Mouse (Mus musculus) cerebellum, adult 11-12 months (tissue): ENCODE results near the gene Cox19.
A peak's percentile ranks its signal among the peaks of the same experiment; 100 is the strongest.
"Not testable (repeated sequence)": the region's sequence is repeated elsewhere in the genome, so short reads cannot be mapped to it uniquely, and the experiment has no call there.

Source experiments
- DNase-seq: peaks from one replicate; pipeline ENCODE4 v3.0.0; 2022

Gene Cox19

DNA sequence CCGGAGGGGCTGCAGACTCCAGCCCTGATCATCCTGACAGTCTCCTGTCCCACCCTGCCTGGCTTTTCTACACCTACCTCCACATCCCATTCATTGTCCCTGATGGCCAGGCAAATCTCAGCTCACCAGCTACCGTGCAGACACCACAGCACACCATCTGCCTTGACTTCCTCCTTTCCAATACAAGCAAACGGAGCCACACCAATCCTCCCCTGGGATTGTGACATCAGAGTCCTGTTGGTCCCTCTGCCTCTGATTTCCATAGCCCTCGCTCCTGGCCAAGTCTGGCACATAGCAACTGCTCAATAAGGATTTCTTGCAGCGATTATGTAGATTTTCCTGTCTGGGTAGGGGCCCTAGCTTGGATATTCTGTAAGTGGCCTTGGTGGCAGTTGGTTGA lies at the start of gene Cox19:
Cox19 (minus strand) TSS at position 285 of the 400 bp plus-strand sequence.
- DNase-seq, result no peak

DNA sequence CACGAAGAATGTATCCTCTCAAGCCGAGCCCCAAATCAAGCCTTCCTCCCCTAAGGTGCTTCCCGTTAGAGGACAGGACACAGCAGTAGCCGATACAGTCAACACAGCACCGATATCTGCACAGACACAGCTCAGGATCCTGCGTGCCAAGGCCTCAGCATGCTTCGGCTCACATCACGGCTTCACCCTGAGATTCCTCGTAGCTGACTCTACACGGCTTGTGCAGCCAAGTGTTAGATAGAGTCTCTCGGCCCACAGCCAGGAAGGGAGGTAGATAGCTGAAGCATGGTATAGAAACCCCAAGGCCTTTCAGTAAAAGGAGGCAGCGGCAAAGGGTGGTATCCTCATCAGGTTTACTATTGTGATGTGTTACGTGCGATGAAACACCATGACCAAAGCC lies 48.8 kb upstream of the Cox19 start:
- no peak for DNase-seq

DNA sequence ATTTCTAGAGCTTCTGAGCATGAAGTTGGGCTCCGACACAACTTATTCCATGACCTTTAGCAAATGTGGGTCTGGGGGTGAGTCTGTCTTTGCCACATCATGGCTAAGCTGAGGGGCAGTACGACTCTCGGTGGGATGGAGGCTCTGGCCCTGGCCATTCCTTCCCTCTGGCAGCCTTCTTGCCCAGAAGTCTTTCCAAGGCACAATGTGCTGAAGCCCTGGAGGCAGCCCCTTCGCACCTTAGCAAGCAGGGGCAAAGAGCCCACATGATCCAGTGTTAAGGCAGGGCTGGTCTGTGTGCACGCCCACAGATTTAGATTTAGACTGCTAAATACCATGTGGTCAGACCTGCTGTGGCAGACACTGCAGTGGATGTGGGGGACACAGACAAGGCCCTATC lies 47.6 kb upstream of the Cox19 start:
- no peak for DNase-seq

DNA sequence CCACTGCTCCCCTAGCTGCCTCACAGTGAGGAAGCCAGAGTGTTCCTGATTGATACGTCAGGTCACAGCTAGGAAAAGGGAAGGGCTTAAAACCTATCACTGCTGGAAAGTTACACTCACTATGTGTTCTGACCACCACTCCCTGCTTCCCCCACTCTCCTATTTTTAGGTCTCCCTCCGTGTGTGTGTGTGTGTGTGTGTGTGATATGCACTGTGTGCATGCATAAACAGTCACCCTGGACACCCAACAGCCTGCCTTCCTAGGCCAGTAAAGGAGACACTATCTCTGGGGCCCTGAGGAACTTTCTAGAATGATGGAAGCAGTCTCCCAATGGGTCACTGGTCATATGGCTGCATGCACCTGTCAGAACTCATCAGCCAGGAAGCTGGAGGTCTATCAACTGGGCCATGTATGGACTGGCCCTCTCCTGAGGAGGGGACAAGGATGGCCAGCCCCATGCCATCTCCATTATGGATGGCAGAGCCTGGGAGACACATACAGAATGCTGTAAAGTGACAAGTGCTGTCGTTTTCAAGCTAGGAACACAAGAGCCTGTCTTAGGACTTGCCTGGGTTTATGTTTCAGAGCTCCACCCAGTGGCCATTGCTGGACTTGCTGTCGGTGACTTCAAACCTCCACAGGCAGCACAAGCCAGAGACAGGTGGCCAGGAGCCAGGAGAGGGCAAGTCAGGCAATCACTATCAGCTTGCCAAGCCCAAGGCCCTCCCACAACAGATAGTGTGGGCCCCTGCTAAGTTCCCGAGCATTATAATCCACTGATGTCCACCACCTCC lies 46.9 kb upstream of the Cox19 start:
- peak; percentile 94 for DNase-seq

DNA sequence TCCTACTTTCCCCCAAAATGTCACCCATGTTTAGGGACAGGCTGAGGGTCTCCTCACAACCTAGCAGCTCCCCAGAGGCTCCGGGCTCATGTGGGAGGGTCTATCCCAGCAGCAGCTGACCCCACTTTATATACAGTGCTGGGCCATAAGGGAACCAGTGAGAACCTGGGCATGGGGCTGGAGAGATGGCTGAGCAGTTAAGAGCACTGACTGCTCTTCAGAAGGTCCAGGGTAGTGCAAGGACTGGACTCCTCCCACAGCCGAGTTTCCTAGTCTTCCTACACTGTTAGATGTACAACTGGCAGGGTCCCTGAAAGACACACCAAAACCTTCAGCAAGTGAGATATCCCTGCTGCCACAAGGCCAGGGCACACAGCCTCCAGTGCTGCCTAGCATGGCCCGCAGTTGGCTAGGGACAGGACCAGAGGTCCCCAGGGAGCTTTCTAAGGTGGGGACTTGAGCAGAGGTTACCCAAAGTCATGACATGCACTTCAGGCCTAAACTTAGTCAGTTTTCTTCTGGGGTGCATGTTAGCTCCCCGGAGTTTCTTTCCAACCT lies 46.2 kb upstream of the Cox19 start:
- DNase-seq, result no peak

DNA sequence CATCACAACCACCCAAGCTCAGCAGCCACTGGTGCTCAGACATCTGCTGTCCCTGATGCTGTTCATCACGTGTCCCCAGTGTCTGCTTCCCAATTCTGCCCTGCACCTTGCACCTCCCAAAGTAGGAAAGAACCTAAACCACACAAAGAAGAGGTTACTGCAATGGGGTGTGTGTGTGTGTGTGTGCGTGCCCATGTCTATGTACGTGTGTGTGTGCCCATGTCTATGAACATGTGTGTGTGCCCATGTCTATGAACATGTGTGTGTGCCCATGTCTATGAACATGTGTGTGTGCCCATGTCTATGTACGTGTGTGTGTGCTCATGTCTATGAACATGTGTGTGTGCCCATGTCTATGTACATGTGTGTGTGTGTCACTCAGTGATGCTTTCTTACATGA lies 44.3 kb upstream of the Cox19 start:
- DNase-seq, result no peak

DNA sequence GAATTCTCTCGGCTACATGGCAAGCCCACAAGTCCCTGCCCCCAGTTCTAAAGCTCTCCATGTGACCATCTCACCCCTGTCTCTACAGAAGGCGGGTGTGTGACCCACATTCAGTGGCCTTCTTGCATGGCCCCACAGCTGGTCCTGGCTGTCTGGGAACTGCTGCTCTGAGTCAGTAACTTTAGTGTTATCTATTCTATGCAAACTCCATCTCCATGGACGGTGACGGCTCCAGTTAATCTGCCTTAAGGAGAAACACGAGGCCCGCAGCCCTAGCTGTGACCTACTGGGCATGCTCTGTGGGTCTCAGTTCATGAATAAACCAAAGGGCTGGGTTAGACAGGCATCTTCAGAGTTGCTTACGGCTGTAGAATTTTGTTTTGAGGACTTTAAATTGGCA lies 43.2 kb upstream of the Cox19 start:
- no peak for DNase-seq

DNA sequence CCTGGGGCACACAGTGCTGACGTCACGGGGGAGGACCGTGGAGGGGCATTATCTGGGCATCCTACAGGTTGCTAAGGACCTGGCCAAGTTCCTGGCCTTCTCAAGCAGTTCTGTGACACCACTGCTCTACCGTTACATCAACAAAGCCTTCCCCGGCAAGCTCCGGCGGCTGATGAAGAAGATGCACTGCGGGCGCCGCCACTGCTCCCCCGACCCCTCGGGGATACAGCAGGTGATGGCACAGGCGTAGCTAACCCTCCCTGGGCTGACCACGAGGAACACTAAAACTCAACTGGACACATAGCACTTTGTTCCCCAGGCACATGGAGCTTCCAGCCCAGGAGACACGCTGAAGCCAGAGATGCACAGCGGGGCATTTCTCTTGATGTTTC lies 42.0 kb upstream of the Cox19 start:
- DNase-seq, result no peak

DNA sequence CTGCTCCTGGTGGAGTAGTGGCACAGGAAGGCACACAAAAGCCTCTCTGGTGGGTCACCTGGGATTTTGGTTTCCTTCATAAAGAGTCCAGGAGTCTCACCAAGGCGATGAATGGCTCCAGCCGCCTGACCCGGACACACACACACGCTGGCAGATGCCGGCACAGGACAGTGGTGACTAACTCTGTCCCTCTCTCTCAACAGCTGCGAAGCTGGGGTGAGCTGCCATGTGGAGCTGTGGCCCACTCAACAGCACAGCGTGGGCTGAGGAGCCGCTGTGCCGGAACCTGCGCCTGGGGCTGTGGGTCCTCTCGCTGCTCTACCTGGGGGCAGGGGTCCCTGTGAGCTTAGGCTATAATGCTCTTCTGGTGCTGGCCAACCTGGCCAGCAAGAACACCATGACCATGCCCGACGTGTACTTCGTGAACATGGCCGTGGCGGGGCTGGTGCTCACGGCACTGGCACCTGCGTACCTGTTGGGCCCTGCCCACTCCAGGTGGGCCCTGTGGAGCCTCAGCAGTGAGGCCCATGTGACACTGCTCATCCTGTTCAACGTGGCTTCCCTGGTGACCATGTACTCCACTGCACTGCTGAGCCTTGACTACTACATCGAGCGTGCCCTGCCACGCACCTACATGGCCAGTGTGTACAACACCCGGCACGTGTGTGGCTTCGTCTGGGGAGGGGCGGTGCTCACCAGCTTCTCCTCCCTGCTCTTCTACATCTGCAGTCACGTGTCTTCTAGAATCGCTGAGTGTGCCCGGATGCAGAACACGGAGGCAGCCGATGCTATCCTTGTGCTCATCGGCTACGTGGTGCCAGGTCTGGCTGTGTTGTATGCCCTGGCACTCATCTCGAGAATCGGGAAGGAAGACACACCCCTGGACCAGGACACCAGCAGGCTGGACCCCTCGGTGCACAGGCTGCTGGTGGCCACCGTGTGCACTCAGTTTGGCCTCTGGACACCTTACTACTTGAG lies 41.3 kb upstream of the Cox19 start:
- DNase-seq, result no peak

DNA sequence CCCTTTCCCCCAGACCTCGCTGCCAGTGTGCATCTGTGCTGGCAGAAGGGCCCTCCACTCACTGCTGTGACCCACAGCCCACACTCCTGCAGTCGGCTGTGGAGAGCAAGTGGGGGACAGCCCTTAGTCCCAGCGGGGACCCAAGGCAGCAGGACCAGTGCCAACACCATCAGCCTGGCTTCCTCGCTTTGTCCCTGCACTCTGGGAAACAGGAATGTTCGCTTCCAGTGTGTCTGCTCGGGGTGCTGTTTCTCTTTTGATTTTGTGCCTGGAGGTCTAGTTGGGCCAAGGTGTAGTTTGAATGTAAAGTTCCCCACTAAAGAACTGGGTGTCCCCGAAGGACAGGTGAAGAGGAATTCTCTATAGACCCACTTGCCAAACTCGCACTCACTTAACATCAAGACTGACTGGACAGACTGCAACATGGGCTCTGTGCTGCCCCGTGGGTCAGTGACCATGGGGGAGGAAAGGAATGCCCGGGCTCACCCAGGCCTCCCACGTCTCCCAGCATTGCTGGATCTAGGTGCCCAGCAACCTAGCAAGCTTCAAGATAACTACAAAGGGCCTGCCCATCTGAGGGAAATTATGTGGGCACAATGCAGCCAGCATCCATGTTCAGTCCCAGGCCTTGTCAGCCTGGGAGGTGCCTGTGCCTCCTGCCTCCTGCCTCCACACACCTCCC lies 40.2 kb upstream of the Cox19 start:
- no peak for DNase-seq

DNA sequence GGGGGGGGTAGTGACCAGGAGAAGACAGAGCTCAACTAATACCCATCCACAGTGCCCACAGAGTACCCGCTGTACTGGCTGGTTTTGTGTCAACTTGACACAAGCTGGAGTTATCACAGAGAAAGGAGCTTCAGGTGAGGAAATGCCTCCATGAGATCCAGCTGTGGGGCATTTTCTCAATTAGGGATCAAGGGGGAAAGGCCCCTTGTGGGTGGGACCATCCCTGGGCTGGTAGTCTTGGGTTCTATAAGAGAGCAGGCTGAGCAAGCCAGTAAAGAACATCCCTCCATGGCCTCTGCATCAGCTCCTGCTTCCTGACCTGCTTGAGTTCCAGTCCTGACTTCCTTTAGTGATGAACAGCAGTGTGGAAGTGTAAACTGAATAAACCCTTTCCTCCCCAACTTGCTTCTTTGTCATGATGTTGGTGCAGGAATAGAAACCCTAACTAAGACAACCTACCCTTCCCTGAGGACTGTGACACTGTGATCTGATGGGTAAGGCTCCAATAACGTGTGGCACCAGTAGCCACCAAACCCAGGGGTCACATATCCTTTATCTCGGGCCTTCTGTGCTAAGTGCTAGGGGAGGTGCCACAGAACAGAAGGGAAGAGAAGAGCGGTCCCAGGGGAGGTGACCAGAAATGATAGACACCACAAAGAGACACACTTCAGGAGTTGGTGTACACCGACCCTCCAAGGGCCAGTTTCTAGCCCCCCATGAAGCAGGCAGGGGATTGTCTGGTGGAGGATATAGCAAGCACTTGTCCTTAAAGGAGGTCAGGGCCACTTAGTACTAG lies 39.3 kb upstream of the Cox19 start:
- DNase-seq, result not testable (repeated sequence)

DNA sequence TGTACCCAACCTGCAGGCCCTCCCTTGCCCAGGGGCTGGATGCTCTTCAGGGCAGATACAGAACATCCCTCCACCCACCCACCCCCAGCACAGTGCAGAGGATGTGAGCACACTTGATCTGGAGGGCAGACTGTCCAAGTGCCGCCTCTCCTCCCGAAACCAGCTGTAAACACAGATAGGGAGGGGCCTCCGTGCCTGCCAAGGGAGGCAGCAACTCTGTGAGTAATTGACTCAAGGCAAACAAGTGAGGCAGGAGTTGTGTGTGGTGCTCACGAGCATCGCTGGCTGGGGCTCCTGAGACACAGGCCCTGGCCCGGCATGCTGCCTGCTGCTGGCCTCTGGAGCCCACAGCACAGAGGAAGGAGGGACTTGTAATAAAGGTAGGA lies 38.5 kb upstream of the Cox19 start:
- DNase-seq, result no peak

DNA sequence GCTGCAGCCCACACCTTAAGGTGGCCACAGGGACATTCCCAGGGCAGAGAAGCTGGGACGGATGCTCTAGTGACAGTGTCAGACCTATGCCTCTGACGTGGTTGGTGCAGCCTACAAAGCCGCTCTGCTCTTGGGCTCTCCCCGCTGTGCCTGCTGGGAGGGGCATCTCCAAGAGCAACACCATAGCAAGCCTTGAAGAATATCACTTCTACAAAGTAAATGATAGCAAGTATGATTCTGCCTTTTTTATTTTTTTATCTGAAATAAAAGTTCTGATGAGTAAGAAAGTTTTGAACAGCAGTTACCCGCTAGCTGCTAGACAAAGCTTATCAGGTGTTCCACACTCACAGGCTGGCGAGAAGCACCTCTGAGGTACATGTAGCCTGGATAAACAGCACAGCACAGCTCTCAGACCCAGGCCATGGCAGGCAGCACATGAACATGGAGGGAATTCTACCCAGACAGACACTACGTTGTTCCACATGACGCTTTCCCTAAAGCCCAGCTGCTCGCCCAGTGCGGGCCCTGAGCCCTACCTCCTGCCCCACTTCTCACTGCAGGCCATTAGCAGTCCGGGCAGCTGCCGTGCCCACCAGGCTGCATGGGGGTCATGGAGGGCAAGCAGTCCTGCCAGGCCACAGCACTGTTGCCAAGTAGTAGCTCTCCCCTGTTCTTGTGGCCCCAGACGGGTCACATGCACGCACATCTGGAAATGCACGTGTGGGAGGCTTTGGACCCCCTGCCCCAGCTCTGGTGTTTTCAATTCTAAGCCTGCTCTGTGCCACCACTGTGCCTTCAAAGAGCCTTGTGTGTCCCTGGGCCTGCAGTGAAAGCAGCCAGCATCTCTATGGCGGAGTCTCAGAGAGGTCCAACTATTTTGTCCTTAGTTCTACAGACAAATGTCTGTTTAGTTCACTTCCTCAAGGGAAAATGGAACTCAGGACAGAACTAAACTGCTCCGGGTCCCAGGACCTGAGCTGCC lies 37.8 kb upstream of the Cox19 start:
- no peak for DNase-seq

DNA sequence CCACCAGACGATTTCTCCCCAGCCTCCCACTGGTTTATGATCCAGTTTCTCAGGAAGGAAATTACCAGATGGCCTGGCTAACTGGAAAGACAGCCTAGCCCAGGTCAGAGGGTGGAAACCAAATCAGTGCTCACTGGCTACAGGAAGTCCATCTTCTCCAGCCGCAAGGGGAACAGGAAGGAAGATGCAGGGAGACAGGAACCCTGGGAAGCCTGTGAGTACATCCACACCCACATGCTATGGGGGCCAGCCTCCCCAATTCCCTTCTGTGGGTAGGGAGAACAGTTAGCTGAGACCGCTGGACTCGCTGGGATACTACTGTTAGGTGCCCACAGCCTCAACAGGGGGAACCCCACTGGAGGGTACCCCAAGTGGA lies 37.0 kb upstream of the Cox19 start:
- DNase-seq, result no peak

DNA sequence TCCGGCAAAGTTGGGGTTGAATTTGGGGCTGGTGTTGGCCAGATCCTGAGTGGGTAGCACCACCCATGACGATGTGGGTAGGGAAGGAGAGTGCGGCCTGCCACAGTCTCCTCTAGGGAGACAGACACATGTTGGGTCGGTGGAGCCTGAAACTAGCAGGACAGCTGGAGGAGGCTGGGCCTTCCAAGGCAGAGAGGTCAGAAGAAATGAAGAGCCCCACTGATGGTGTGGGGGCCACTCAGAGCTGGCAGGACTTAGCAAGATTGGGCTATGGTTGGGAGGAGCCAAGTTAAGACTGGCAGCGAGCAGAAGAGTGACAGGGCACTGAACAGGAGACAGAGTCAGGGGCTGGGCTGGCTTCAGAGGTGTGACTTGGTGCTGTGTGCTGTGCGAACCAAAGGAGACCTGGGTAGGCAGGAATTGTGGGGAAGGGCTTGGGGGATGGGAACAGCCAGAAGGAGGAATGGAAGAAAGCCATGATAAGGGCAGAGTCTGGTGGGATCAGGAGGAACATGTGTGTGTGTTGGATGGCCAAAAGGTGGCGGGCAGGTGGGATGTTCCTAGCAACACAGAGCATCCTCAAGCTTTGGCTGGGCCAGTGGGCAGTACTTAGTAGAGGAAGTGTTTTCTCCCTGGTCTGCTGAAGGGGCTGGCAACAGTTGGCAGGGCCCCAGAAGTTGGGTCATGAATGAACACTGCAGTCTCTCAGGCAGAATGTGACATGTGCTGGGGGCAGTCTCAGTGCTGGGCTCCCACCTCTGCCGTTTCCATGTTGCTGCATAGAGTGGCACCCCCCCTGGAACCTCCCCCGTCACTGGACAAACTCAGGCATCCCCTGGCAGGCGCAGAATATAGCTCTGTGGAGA lies 36.3 kb upstream of the Cox19 start:
- DNase-seq, result no peak

DNA sequence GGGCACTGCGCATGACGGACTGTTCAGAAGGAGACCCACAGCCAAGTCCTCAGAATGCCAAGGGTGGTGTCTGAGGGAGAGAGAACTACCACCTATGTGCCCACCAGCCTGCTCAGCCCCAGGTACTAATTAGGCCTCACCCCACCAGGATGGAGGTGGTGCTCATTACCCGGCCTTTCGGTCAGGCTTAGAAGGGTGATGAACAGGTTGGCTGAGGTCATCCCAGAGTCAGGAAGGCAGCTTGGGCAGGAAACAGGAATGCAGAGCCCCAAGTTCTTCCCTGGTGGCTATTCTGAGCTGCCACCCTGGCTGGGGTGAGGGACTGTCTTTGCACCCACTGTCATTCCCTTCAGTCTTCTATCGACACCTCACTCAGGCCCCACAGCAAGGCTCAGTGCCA lies 34.8 kb upstream of the Cox19 start:
- DNase-seq, result no peak

DNA sequence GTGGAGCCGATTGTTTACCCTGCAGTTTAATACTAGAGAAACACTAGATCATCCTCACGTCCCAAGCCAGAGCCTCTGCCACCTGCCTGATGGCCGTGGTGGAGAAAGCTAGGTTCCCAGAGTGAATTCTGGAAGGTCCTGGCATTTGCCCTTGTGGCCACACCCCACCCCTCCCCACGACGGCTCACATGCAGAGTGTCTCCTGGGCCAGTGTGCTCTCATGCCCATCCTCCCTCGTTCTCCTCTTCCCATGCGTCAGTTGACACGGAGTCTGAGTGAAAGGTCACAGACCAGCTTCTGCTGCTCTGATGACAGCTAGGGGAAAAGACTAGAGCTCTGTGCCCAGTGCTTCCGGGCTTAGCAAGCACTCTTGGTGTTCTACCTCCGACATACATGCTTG lies 33.3 kb upstream of the Cox19 start:
- no peak for DNase-seq

DNA sequence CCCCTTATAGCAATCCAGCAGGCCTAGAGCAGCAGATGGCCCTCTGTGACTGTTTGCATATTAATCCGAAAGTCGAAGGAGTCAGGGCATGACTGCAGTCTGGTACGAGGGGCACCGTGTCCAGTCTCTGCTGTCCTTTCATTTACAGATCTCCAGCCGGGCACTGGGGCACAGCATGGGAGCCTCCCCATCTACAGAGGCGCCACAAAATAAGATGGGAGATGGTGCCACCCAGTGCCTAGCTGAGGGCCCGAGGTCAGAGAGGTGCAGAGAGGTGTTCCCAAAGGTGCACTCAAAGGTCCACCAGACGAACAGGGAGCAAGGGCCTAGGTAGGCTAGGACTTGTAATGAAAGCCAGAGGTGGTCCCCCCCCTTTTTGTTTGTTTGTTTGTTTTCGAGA lies 32.0 kb upstream of the Cox19 start:
- DNase-seq, result no peak

DNA sequence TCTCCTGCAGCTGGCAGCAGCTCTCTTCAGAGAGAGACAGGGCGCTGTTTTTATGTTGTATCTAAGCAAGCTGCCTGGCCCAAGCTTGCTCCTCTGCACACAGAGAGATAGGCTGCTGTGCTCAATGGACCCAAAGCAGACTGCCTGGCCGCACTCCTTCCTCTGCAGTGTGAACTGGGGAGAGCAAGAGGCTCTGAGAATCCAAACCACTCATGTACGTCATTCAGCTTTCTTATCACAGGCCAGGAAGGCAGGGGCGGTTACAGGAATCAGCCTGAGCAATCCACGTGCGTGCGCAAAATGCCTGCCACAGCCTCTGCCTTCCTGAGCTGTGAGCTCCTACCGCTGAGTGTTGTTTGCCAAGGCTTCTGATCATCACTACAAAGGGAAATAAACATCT lies 31.5 kb upstream of the Cox19 start:
- DNase-seq, result no peak
